Mouse (Mus musculus) E14TG2a.4 (cell line): ENCODE measurements at regions not wholly inside any gene's neighbourhood (a gene's known extent, or its start where the extent isn't known, plus 50 kb on each side); places are given as distances from the start of the nearest gene placed in this dataset.

ENCODE experiments used
- CTCF ChIP-seq: conservative IDR thresholded peaks from 2 replicates; pipeline ENCODE4 v1.5.1; 2014; ENCODE audit warnings: low read length
- POU5F1 ChIP-seq: IDR thresholded peaks from 2 replicates; pipeline ENCODE4 v1.6.1; 2014; ENCODE audit warnings: low read length, borderline replicate concordance

DNA sequence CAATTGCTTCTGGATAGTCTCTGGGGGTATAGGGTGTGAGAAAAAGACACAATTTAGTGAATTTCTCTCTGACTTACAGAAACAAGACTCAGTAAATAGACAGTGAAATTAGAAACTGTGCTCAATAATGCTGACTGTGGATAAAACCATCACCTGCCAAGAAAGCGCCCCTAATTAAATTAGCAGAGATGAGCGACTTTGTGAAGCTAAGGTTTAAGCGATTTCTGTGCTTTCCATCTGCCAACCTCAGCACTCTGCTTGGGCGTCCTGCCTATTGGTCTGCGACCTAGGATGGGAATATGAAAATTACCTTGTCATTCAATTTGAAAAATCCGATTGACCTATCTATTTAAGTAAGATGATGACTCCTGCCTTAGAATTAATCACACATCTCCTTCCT lies 570.5 kb downstream of the Lmo7 start:
- TF ChIP-seq CTCF (no peak), POU5F1 (no peak)
